Mouse (Mus musculus) myocyte (in vitro differentiated cells): Measurements from ENCODE around the gene Itk. TPM values are rescaled to one million over a fixed set of nuclear protein-coding genes. Genes with fewer than 3 reads are reported as not detected.

Experiments
- H3K27me3 ChIP-seq: one replicate; pipeline ENCODE4 v1.6.1; 2011; ENCODE audit not compliant: control insufficient read depth, insufficient read depth, insufficient read length
- H3K36me3 ChIP-seq: one replicate; pipeline ENCODE4 v1.6.1; 2011; ENCODE audit not compliant: control insufficient read depth, insufficient read depth
- H3K4me2 ChIP-seq: one replicate; pipeline ENCODE4 v1.6.1; 2011; ENCODE audit warnings: low read depth, control low read depth
- H3K4me3 ChIP-seq: one replicate; pipeline ENCODE4 v1.5.1; 2011; ENCODE audit warnings: mild to moderate bottlenecking, control low read depth, moderate library complexity
- H3K79me2 ChIP-seq: one replicate; pipeline ENCODE4 v1.6.1; 2011; ENCODE audit not compliant: control insufficient read depth, insufficient read depth
- H3ac ChIP-seq: one replicate; pipeline ENCODE4 v1.6.1; 2011; ENCODE audit not compliant: control insufficient read depth, insufficient read length
- CEBPB ChIP-seq: IDR thresholded peaks from 2 replicates; pipeline ENCODE4 v1.6.1; 2011; ENCODE audit warnings: mild to moderate bottlenecking, moderate library complexity; ENCODE audit not compliant: poor library complexity, insufficient read depth, severe bottlenecking
- E2F4 ChIP-seq: IDR thresholded peaks from one replicate; pipeline ENCODE4 v1.6.1; 2011; ENCODE audit warnings: mild to moderate bottlenecking, control low read depth, moderate library complexity; ENCODE audit not compliant: insufficient read depth
- MAX ChIP-seq: IDR thresholded peaks from one replicate; pipeline ENCODE4 v1.6.1; 2011; ENCODE audit warnings: low read depth, mild to moderate bottlenecking, control low read depth
- MYOD1 ChIP-seq, 3 experiments: IDR thresholded peaks; one replicate each; pipeline ENCODE4 v1.6.1; 2011; ENCODE audit warnings: control low read depth in 2 of 3, low read depth in 2 of 3, mild to moderate bottlenecking in 2 of 3, moderate library complexity in 1 of 3; ENCODE audit not compliant: insufficient read length in 2 of 3, control insufficient read depth in 1 of 3
- MYOG ChIP-seq, 3 experiments: IDR thresholded peaks; one replicate each; pipeline ENCODE4 v1.6.1; 2011; ENCODE audit warnings: control low read depth in 2 of 3, low read depth in 2 of 3, mild to moderate bottlenecking in 2 of 3; ENCODE audit not compliant: insufficient read length in 2 of 3, control insufficient read depth in 1 of 3, insufficient read depth in 1 of 3
- POLR2A ChIP-seq: IDR thresholded peaks from one replicate; pipeline ENCODE4 v1.6.1; 2011; ENCODE audit warnings: low read depth, mild to moderate bottlenecking, control low read depth, moderate library complexity; ENCODE audit not compliant: insufficient read length
- POLR2AphosphoS2 ChIP-seq: IDR thresholded peaks from one replicate; pipeline ENCODE4 v1.6.1; 2011; ENCODE audit warnings: low read depth, control low read depth; ENCODE audit not compliant: insufficient read length
- REST ChIP-seq: IDR thresholded peaks from one replicate; pipeline ENCODE4 v1.6.1; 2011; ENCODE audit warnings: mild to moderate bottlenecking, control low read depth, moderate library complexity; ENCODE audit not compliant: insufficient read depth, insufficient read length
- SRF ChIP-seq: IDR thresholded peaks from one replicate; pipeline ENCODE4 v1.6.1; 2011; ENCODE audit warnings: low read depth; ENCODE audit not compliant: control insufficient read depth, insufficient read length
- TCF12 ChIP-seq: IDR thresholded peaks from one replicate; pipeline ENCODE4 v1.6.1; 2011; ENCODE audit warnings: mild to moderate bottlenecking, control low read depth; ENCODE audit not compliant: poor library complexity, insufficient read depth, severe bottlenecking
- TCF3 ChIP-seq: IDR thresholded peaks from one replicate; pipeline ENCODE4 v1.6.1; 2011; ENCODE audit warnings: low read depth, control low read depth; ENCODE audit not compliant: insufficient read length
- USF1 ChIP-seq: IDR thresholded peaks from one replicate; pipeline ENCODE4 v1.6.1; 2011; ENCODE audit warnings: low read depth, mild to moderate bottlenecking, control low read depth, moderate library complexity
- polyA plus RNA-seq: library from polyadenylated mRNA; unstranded; fragments of >200 nt; fragmentation: generic; extraction: Trizol; gene quantifications from one replicate; pipeline ENCODE4 v1.2.1, GENCODE M21; 2012; ENCODE audit warnings: missing spikeins

Itk gene
- polyA plus RNA-seq, 1 experiment: 0.01 TPM

GRCm38 (mm10) chr11:46276778-46277177, 112.5 kb downstream of the Itk start:
- Histone ChIP-seq H3K36me3 (no peaks in the 10 kb centered on the region), H3K27me3 (no peaks in the 10 kb centered on the region), H3K79me2 (no peaks in the 10 kb centered on the region), H3ac (no peak overlapping the region), H3K4me3 (no peak overlapping the region), H3K4me2 (no peak overlapping the region)
- no peak for TF ChIP-seq CEBPB
- TF ChIP-seq MYOG (IDR thresholded peaks at IDR 0.05; ENCODE audit: control insufficient read depth in 1 of 3, insufficient read depth in 1 of 3, insufficient read length in 2 of 3, low read depth in 2 of 3): no peak
- TF ChIP-seq USF1: no peak
- TF ChIP-seq TCF3: no peak
- TF ChIP-seq REST: no peak
- TF ChIP-seq POLR2A: no peak
- no peak for TF ChIP-seq POLR2AphosphoS2
- no peak for TF ChIP-seq TCF12
- no peak for TF ChIP-seq SRF
- TF ChIP-seq MAX: no peak
- TF ChIP-seq E2F4: no peak
- TF ChIP-seq MYOD1 (IDR thresholded peaks at IDR 0.05; ENCODE audit: control insufficient read depth in 1 of 3, insufficient read length in 2 of 3, low read depth in 2 of 3): no peak

GRCm38 (mm10) chr11:46276168-46276567, 113.1 kb downstream of the Itk start:
- Histone ChIP-seq H3K4me3 (no peak overlapping the region), H3K36me3 (no peaks in the 10 kb centered on the region), H3K79me2 (no peaks in the 10 kb centered on the region), H3K27me3 (no peaks in the 10 kb centered on the region), H3ac (no peak overlapping the region), H3K4me2 (no peak overlapping the region)
- TF ChIP-seq MAX: no peak
- peak; percentile 39 for TF ChIP-seq USF1

- TF ChIP-seq MAX (no peak), MYOG (IDR thresholded peaks at IDR 0.05; ENCODE audit: control insufficient read depth in 1 of 3, insufficient read depth in 1 of 3, insufficient read length in 2 of 3, low read depth in 2 of 3) (peak in 2 of 3 experiments; percentile 5 to 45), SRF (no peak), E2F4 (no peak), MYOD1 (IDR thresholded peaks at IDR 0.05; ENCODE audit: control insufficient read depth in 1 of 3, insufficient read length in 2 of 3, low read depth in 2 of 3) (peak in 2 of 3 experiments; percentile 33 to 76), USF1 (no peak)
- no peak overlapping the region for H3K4me2 ChIP-seq
Measured at GRCm38 (mm10) chr11:46275302-46275701, 114.0 kb downstream of the Itk start.

More at GRCm38 (mm10) chr11:46275302-46275701, 114.0 kb downstream of the Itk start:
- Histone ChIP-seq H3K36me3 (no peaks in the 10 kb centered on the region), H3K27me3 (no peaks in the 10 kb centered on the region), H3K4me3 (no peak overlapping the region), H3K79me2 (no peaks in the 10 kb centered on the region), H3ac (no peak overlapping the region)

Other genes with a start within 250 kb of the Itk start
- 0.02 TPM for gene Nipal4, start 223.0 kb downstream of the Itk start, polyA plus RNA-seq
- 0.74 TPM for gene Fndc9, start 154.0 kb downstream of the Itk start, polyA plus RNA-seq
- gene Cyfip2, start 76.7 kb downstream of the Itk start, polyA plus RNA-seq: 16.9 TPM
- gene Fam71b, start 7.0 kb upstream of the Itk start, polyA plus RNA-seq: 2.3 TPM
- gene Med7, start 47.4 kb upstream of the Itk start, polyA plus RNA-seq: 33.1 TPM
- gene Havcr2, start 65.4 kb upstream of the Itk start, polyA plus RNA-seq: 0.55 TPM
- not detected for gene Gm12169, start 134.7 kb upstream of the Itk start, polyA plus RNA-seq
- gene BC053393, start 182.0 kb upstream of the Itk start, polyA plus RNA-seq: not detected
- gene Dppa1, start 239.7 kb upstream of the Itk start, polyA plus RNA-seq: not detected